Mouse (Mus musculus) heart, adult 2 months (tissue): Measurements from ENCODE around the gene Tnfrsf9. TPM values are rescaled to one million over a fixed set of nuclear protein-coding genes. Genes with fewer than 3 reads are reported as not detected.
A peak's percentile ranks its signal among the peaks of the same experiment; 100 is the strongest.

Experiments used
- DNase-seq, 2 experiments: peaks; one replicate each; pipeline ENCODE4 v3.0.0; 2021
- H3K27ac ChIP-seq: fragments of 200-600 bp; 2 replicates; pipeline ENCODE4 v1.8.1; 2022
- H3K27me3 ChIP-seq: fragments of 200-500 bp; 2 replicates; pipeline ENCODE4 v1.6.1; 2012; ENCODE audit warnings: mild to moderate bottlenecking, low read length, inconsistent platforms, mixed read lengths; ENCODE audit not compliant: control insufficient read depth, insufficient read depth
- H3K36me3 ChIP-seq: fragments of 200-500 bp; 2 replicates; pipeline ENCODE4 v1.6.1; 2012; ENCODE audit warnings: low read length, inconsistent platforms; ENCODE audit not compliant: control insufficient read depth, insufficient read depth
- H3K4me1 ChIP-seq: fragments of 200-500 bp; 2 replicates; pipeline ENCODE4 v1.6.1; 2011; ENCODE audit warnings: low read length; ENCODE audit not compliant: control insufficient read depth, insufficient read depth
- H3K4me3 ChIP-seq: fragments of 200-600 bp; 2 replicates; pipeline ENCODE4 v1.8.1; 2022
- H3K79me2 ChIP-seq: fragments of 200-500 bp; replicated peaks from 2 replicates; pipeline ENCODE4 v1.6.1; 2012; ENCODE audit warnings: mild to moderate bottlenecking, inconsistent platforms, low read length, moderate library complexity, mixed read lengths; ENCODE audit not compliant: control insufficient read depth, insufficient read depth
- H3K9ac ChIP-seq: fragments of 200-500 bp; 2 replicates; pipeline ENCODE4 v1.6.1; 2012; ENCODE audit warnings: low read depth, mild to moderate bottlenecking, control low read depth, inconsistent platforms, low read length, mixed read lengths
- CTCF ChIP-seq: fragments of 200-600 bp; IDR thresholded peaks from 2 replicates; pipeline ENCODE4 v1.8.1; 2022; ENCODE audit warnings: antibody characterized with exemption, mild to moderate bottlenecking, moderate library complexity
- EP300 ChIP-seq: fragments of 200-500 bp; IDR thresholded peaks from 2 replicates; pipeline ENCODE4 v1.6.1; 2011; ENCODE audit warnings: low read depth, low read length, control low read depth; ENCODE audit not compliant: insufficient read depth
- POLR2A ChIP-seq: fragments of 200-500 bp; IDR thresholded peaks from 2 replicates; pipeline ENCODE4 v1.6.1; 2011; ENCODE audit warnings: mild to moderate bottlenecking, low read depth, low read length, control low read depth; ENCODE audit not compliant: insufficient read depth
- WGBS: fragments of 180-500 bp; shearing (Covaris S2); methylation state at CpG from one replicate; pipeline ENCODE4 v1.1.7; 2018; 5-methylcytosine and 5-hydroxymethylcytosine counted together
- intact Hi-C: fragments of 180-260 bp; cut with DNase I; formaldehyde crosslinking; loops from one replicate; pipeline ENCODE4 v1.15.1; 2025
- polyA plus RNA-seq: library from polyadenylated mRNA; depleted of rRNA; stranded (reverse); fragments of >200 nt; gene quantifications from 2 replicates; pipeline ENCODE4 v1.2.3, GENCODE M21; 2012
- total RNA-seq, 2 experiments: library from RNA; stranded (reverse); gene quantifications; 2 replicates each; pipeline ENCODE4 v1.2.3; 2021

The Tnfrsf9 gene
- total and polyA plus RNA-seq, 3 experiments: 0.12 to 0.18 (median 0.14) TPM

DNA sequence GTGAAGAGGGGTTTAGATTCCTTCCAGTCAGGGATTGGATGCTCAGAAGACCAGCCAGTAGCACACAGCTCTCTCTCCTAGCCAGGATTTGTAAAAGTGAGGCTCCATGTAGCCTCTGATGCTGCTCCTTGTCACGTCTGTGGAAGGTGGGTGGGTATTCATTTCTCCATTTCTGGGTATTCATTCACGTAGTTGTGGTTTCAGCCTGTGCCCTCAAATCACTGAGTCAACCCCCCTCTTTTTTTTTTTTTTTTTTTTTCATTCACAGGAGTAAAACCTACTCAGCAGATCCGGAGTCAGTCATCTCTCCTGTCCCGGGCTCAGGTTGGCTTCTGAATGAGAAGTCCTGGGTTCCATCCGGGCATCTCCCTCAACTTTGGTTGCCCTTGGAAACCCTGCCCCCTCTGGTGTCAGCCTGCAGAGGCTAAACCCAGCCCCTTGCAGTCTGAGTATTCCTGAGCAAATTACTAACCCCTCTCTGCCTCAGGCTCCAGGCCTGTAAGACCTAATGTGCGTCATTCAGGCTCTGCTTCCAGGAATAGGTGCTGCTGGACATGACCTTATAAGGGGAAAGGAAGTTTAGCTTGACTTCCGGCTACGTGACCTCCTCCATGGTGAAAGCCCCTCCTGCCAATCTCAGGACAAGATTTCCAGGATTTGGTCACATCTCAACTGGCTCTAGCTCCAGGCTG, 3.1 kb downstream of the Tnfrsf9 start:
- WGBS: 48% methylated on average over 8 of the region's 8 CpGs
- DNase-seq: no peak
- no peaks in the 10 kb centered on the region for H3K79me2 ChIP-seq
- intact Hi-C loops: no loop called here
- no peak overlapping the region for H3K27ac ChIP-seq
- peaks cover 7% of the 10 kb centered on the region for H3K4me1 ChIP-seq
- TF ChIP-seq CTCF (no peak), EP300 (no peak)
- H3K27me3 ChIP-seq: no peaks in the 10 kb centered on the region
- no peak overlapping the region for H3K9ac ChIP-seq
- no peak overlapping the region for H3K4me3 ChIP-seq
- no peaks in the 10 kb centered on the region for H3K36me3 ChIP-seq

DNA sequence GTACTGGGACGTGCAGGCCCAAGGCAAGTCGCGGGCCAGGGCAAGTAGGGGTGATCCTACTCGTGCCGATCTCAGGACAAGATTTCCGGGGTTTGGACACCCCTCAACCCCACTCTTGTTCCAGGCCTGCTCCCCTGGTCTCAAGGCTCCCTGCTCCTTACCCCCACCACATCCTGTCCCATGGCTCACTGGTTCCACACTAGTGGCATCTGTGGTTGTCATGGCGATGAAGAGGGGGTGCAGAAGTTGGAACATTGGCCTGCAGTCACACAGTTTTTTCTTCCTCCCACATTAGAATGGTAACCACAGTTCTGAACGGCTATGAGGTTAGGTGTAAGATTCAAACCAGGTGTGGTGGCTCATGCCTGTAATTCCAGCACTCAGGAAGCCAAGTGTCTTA, 6.8 kb downstream of the Tnfrsf9 start:
- no peaks in the 10 kb centered on the region for H3K27me3 ChIP-seq
- WGBS: 54% methylated on average over 8 of the region's 8 CpGs
- TF ChIP-seq CTCF: no peak
- no peak for TF ChIP-seq EP300
- TF ChIP-seq POLR2A: no peak
- H3K4me1 ChIP-seq: no peaks in the 10 kb centered on the region
- intact Hi-C loops: no loop called here
- no peaks in the 10 kb centered on the region for H3K79me2 ChIP-seq
- no peak overlapping the region for H3K9ac ChIP-seq
- H3K4me3 ChIP-seq: no peak overlapping the region
- H3K27ac ChIP-seq: no peak overlapping the region
- no peaks in the 10 kb centered on the region for H3K36me3 ChIP-seq
- no peak for DNase-seq

DNA sequence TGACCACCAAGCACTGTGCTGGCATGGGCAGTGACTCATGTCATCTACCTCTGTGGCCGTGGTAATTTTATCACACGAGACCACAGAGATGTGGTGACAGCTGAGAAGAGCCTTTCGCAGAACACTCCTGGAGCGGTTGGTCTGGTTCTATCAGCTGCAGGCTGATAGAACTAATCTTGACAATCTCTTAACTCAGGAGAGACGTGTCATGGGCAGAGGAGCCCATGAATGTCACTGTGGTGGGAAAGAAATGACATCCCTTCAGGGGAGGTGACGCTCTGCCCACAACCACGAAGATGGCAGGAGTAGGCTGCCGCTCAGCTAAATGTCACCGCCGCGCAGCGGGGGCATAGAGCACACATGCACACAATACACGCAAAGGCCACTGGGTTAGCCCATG, 9.9 kb downstream of the Tnfrsf9 start:
- no peak overlapping the region for H3K27ac ChIP-seq
- WGBS: 62% methylated on average over 13 of the region's 13 CpGs

DNA sequence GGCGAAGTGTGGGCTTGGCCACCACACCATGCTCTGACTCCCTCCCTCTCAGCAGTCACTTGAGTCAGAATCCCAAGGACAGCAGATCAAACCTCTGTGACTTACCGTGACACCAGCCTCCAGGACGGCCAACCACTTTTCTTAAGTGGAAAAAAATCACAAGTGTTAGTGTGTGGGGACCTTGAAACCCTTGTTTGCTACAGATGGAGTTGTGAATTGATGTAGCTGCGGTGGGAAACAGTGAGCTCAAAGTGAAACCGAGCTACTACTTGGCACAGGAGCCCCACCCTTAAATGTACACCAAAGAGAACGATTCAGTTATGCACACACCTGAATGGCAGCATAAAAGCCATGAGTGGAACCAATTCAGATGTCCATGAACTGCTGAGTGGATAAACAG, 10.6 kb downstream of the Tnfrsf9 start:
- no peaks in the 10 kb centered on the region for H3K4me1 ChIP-seq
- 86% methylated on average over 6 of the region's 6 CpGs for WGBS
- no peaks in the 10 kb centered on the region for H3K36me3 ChIP-seq
- no peak overlapping the region for H3K4me3 ChIP-seq
- no peak overlapping the region for H3K27ac ChIP-seq
- H3K79me2 ChIP-seq: no peaks in the 10 kb centered on the region
- intact Hi-C loops: no loop called here
- TF ChIP-seq POLR2A (no peak), CTCF (no peak), EP300 (no peak)
- DNase-seq: no peak
- H3K9ac ChIP-seq: no peak overlapping the region
- H3K27me3 ChIP-seq: no peaks in the 10 kb centered on the region

More for the DNA sequence above, 9.9 kb downstream of the Tnfrsf9 start:
- H3K4me3 ChIP-seq: no peak overlapping the region
- H3K4me1 ChIP-seq: no peaks in the 10 kb centered on the region
- TF ChIP-seq EP300 (no peak), POLR2A (no peak), CTCF (no peak)
- no peaks in the 10 kb centered on the region for H3K36me3 ChIP-seq
- intact Hi-C loops: no loop called here
- no peak for DNase-seq
- H3K9ac ChIP-seq: no peak overlapping the region
- H3K79me2 ChIP-seq: no peaks in the 10 kb centered on the region
- no peaks in the 10 kb centered on the region for H3K27me3 ChIP-seq

DNA sequence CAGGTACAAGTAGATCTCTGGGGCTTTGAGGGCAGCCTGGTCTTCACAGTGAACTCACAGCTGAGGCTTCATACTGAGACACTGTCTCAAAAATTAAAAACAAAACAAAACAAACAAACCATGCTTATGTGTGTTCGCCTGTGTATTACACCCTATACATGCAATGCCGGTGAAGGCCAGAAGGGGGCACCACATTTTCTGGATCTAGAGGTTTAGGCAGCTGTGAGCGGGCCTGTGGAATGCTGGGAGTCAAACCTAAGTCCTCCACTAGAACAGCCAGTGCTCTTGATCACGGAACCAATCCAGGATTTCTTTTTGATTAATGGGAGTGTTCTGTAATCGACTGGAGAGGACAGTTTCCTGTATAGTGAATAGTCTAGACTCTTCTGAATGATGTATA, 11.6 kb downstream of the Tnfrsf9 start:
- 61% methylated on average over 5 of the region's 5 CpGs for WGBS

DNA sequence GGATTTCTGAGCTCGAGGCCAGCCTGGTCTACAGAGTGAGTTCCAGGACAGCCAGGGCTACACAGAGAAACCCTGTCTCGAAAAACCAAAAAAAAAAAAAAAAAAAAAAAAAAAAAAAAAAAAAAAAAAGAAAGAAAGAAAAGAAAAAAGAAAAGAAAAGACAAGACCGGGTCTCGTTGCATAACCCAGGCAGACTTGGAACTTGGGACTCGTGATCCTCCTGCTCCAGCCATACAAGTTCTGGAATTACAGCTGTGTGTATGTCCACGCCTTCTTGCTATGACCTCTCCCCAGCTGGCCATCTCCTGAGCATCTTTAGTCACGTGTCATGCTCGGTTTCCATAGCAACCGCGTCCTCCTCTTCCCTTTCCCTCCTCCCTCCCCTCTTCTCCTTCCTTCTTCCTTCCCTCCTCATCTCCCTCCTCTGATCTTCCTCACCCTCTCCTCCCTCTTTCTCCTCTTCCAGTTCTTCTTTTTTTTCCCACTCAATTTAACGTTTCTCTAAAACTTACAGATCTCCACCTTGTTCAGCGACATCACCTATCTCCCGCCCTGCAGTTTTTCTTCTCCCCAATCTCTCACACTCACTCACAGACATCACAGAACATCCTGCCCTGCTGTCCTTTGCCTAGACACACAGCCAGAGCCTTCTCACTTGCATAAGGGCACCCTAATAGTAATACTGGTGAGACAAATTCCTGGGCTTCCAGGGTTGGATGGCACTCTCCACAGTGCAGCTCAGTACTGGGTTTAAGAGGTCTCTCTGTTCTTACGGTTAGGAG, 12.8 kb downstream of the Tnfrsf9 start:
- H3K36me3 ChIP-seq: no peaks in the 10 kb centered on the region
- no peak for TF ChIP-seq EP300
- no peak for TF ChIP-seq POLR2A
- TF ChIP-seq CTCF: no peak
- no peaks in the 10 kb centered on the region for H3K4me1 ChIP-seq
- no peak overlapping the region for H3K9ac ChIP-seq
- no peak for DNase-seq
- H3K27me3 ChIP-seq: no peaks in the 10 kb centered on the region
- no peaks in the 10 kb centered on the region for H3K79me2 ChIP-seq
- no peak overlapping the region for H3K27ac ChIP-seq
- no peak overlapping the region for H3K4me3 ChIP-seq
- WGBS: 48% methylated on average over 14 of the region's 14 CpGs
- intact Hi-C loops: no loop called here

More for the DNA sequence above, 11.6 kb downstream of the Tnfrsf9 start:
- no peaks in the 10 kb centered on the region for H3K36me3 ChIP-seq
- H3K79me2 ChIP-seq: no peaks in the 10 kb centered on the region
- no peak overlapping the region for H3K27ac ChIP-seq
- H3K27me3 ChIP-seq: no peaks in the 10 kb centered on the region
- H3K9ac ChIP-seq: no peak overlapping the region
- intact Hi-C loops: no loop called here
- TF ChIP-seq EP300 (no peak), POLR2A (no peak), CTCF (peak; percentile 48)
- H3K4me1 ChIP-seq: no peaks in the 10 kb centered on the region
- H3K4me3 ChIP-seq: no peak overlapping the region
- no peak for DNase-seq
